Comparison of ENCODE assay signal across 9 mouse cellular contexts in the genomic region with DNA sequence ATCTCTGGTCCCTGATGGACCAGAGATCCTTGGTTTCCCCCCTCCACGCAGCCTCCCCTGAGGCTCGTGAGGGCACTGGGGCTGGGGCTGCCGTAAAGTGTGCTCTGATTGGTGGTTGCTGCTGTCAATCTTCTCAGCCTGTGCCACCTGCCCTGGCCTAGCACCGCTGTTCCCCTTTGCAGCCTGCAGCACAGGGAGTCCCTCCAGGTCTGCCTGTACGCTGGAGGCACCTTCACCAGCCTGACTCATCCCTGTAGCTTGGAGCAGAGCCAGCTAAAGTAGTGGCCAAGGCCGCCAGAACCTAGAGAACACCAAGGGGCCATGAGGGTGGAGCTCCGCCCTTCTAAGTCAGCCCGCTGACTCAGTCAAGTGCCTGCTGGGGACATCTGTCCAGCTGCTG. TPM values are rescaled to one million over a fixed set of nuclear protein-coding genes. Genes with fewer than 3 reads are reported as not detected.
DNase-seq lines count a peak whose midpoint lies in the region; ATAC-seq and TF ChIP-seq lines count a peak whose summit lies in the region.
"Had no signal": no experiment of that assay in that cellular context is flagged by ENCODE, and none has a peak within 500 bp of the region (broad histone marks: within the 10 kb centered on the region; RNA-seq: fewer than 3 reads in every experiment).

No protein-coding gene starts in this region.

- WGBS in midbrain, embryonic 14.5 days = 21% methylated on average over 8 of the region's 8 CpGs
- WGBS in midbrain, postnatal 0 days = 21% methylated on average over 8 of the region's 8 CpGs
- WGBS in heart, embryonic 14.5 days = 13% methylated on average over 8 of the region's 8 CpGs

- H3K9me3 ChIP-seq in midbrain, embryonic 14.5 days (ENCODE audit: control insufficient read depth, low read length) = no peaks in the 10 kb centered on the region
- no peaks in the 10 kb centered on the region for H3K9me3 ChIP-seq in midbrain, postnatal 0 days (ENCODE audit: low read length)
- H3K9me3 ChIP-seq in heart, embryonic 14.5 days (ENCODE audit: control insufficient read depth, low read length) = no peaks in the 10 kb centered on the region

- H3K4me3 ChIP-seq in midbrain, embryonic 14.5 days (replicated peaks; ENCODE audit: low read depth, low read length) = no peak overlapping the region
- no peak overlapping the region for H3K4me3 ChIP-seq in midbrain, postnatal 0 days (ENCODE audit: low read depth, low read length)
- no peak overlapping the region for H3K4me3 ChIP-seq in heart, embryonic 14.5 days (ENCODE audit: control insufficient read depth in 1 of 2, insufficient read depth in 1 of 2, low read depth in 1 of 2, low read length in 2 of 2)

- TF ChIP-seq CTCF in midbrain, postnatal 0 days (IDR thresholded peaks at IDR 0.05) = no peak

- no peak overlapping the region for H3K4me2 ChIP-seq in midbrain, embryonic 14.5 days (ENCODE audit: low read length)
- H3K4me2 ChIP-seq in midbrain, postnatal 0 days (ENCODE audit: low read depth, low read length, poor library complexity, severe bottlenecking) = no peak overlapping the region
- peak overlapping the region; percentile 45 for H3K4me2 ChIP-seq in heart, embryonic 14.5 days (ENCODE audit: low read length)

- no peak for ATAC-seq in midbrain, embryonic 14.5 days (ENCODE audit: low FRiP score, low TSS enrichment)
- no peak for ATAC-seq in midbrain, postnatal 0 days (ENCODE audit: low FRiP score)
- 0 out of 2 replicates have a peak, but pooled peaks have one; percentile 10 for ATAC-seq in heart, embryonic 14.5 days (ENCODE audit: insufficient number of reproducible peaks, insufficient read depth, low FRiP score, low read depth)

- no peak overlapping the region for H3K9ac ChIP-seq in midbrain, embryonic 14.5 days (replicated peaks; ENCODE audit: low read length)
- no peak overlapping the region for H3K9ac ChIP-seq in midbrain, postnatal 0 days (replicated peaks; ENCODE audit: low read length, poor library complexity, severe bottlenecking)
- H3K9ac ChIP-seq in heart, embryonic 14.5 days (ENCODE audit: low read length) = no peak overlapping the region

- no peaks in the 10 kb centered on the region for H3K27me3 ChIP-seq in midbrain, embryonic 14.5 days (ENCODE audit: control insufficient read depth, insufficient read depth, low read length)
- H3K27me3 ChIP-seq in midbrain, postnatal 0 days (ENCODE audit: insufficient read depth, low read length) = no peaks in the 10 kb centered on the region
- H3K27me3 ChIP-seq in heart, embryonic 14.5 days (ENCODE audit: control insufficient read depth, insufficient read depth, low read length) = 0 out of 2 replicates have a peak, but pooled peaks cover 14% of the 10 kb centered on the region

- no peaks in the 10 kb centered on the region for H3K36me3 ChIP-seq in midbrain, embryonic 14.5 days (ENCODE audit: control insufficient read depth, insufficient read depth, low read length)
- no peaks in the 10 kb centered on the region for H3K36me3 ChIP-seq in midbrain, postnatal 0 days (ENCODE audit: insufficient read depth, low read length)
- no peaks in the 10 kb centered on the region for H3K36me3 ChIP-seq in heart, embryonic 14.5 days (ENCODE audit: control insufficient read depth, insufficient read depth, low read length)

- no peak overlapping the region for H3K27ac ChIP-seq in midbrain, embryonic 14.5 days (replicated peaks; ENCODE audit: low read depth, low read length)
- H3K27ac ChIP-seq in midbrain, postnatal 0 days (ENCODE audit: low read depth, low read length) = no peak overlapping the region
- H3K27ac ChIP-seq in heart, embryonic 14.5 days (replicated peaks in 1 of 2; ENCODE audit: control insufficient read depth in 1 of 2, insufficient read depth in 1 of 2, low read depth in 2 of 2, low read length in 2 of 2) = no peak overlapping the region

- peaks cover 14% of the 10 kb centered on the region; the same call in 1 of the 2 replicates for H3K4me1 ChIP-seq in midbrain, embryonic 14.5 days (ENCODE audit: control insufficient read depth, insufficient read depth, low read length)
- peaks cover 6% of the 10 kb centered on the region; the same call in 1 of the 2 replicates for H3K4me1 ChIP-seq in midbrain, postnatal 0 days (ENCODE audit: insufficient read depth, low read length)
- peaks cover 8 to 9% of the 10 kb centered on the region in 2 experiments for H3K4me1 ChIP-seq in heart, embryonic 14.5 days (ENCODE audit: control insufficient read depth in 2 of 2, insufficient read depth in 2 of 2, low read length in 2 of 2)

- peak; percentile 42 for DNase-seq in midbrain, embryonic 14.5 days
- DNase-seq in midbrain, postnatal 0 days (ENCODE audit: low spot score) = no peak
- peak; percentile 97 for DNase-seq in adrenal gland, adult (ENCODE audit: inconsistent age in 2 of 2, low spot score in 1 of 2)
- peak; percentile 39 for DNase-seq in ovary, postnatal 36 days (ENCODE audit: low spot score)
- no peak for DNase-seq in frontal cortex, postnatal 14 days (ENCODE audit: low spot score in 2 of 2)
- DNase-seq in cerebellum, adult 18-20 months = no peak
- no peak for DNase-seq in thymus, postnatal 10 days (ENCODE audit: low spot score in 2 of 2)

RNA-seq across cellular contexts. Expression of a gene that starts 7.7 kb away (rescaled TPM):
- polyA plus RNA-seq in midbrain, embryonic 14.5 days (2014; fragmentation: Nextera tagmentation; extraction: Ambion mirVana) = 0.12 TPM in 1 of 2 replicates, not detected in the other
- 0.14 and 0.16 TPM in 2 replicates for total RNA-seq in midbrain, postnatal 0 days (2014; rRNA removed)
- polyA plus RNA-seq in midbrain, postnatal 0 days (2015; fragmentation: Nextera tagmentation; extraction: Ambion mirVana) = 0.06 TPM in 1 of 2 replicates, not detected in the other
- 0.09 TPM in 1 of 2 replicates, not detected in the other for polyA plus RNA-seq in heart, embryonic 14.5 days (2014; fragmentation: Nextera tagmentation; extraction: Ambion mirVana)

RNA-seq across cellular contexts. Expression of a gene that starts 27.4 kb away (rescaled TPM):
- not detected in 2 replicates for polyA plus RNA-seq in midbrain, embryonic 14.5 days (2014; fragmentation: Nextera tagmentation; extraction: Ambion mirVana)
- total RNA-seq in midbrain, postnatal 0 days (2014; rRNA removed) = 0.14 TPM in 1 of 2 replicates, not detected in the other
- not detected in 2 replicates for polyA plus RNA-seq in midbrain, postnatal 0 days (2015; fragmentation: Nextera tagmentation; extraction: Ambion mirVana)
- not detected in 2 replicates for polyA plus RNA-seq in heart, embryonic 14.5 days (2014; fragmentation: Nextera tagmentation; extraction: Ambion mirVana)
- polyA plus RNA-seq: embryonic facial prominence, embryonic 11.5 days had no signal

Comparison
In these comparisons a context has a peak if more than half of its experiments do, and no peak if none do; other contexts are left out.
1. DNase-seq: peak in midbrain, embryonic 14.5 days (single experiment), adrenal gland, adult (2 of 2) and ovary, postnatal 36 days (single experiment); none in midbrain, postnatal 0 days (single experiment), frontal cortex, postnatal 14 days (0 of 2), cerebellum, adult 18-20 months (0 of 2) and thymus, postnatal 10 days (0 of 2).